Mouse (Mus musculus) neural tube, embryonic 11.5 days (tissue): ENCODE results near the gene Gm9837. TPM values are rescaled to one million over a fixed set of nuclear protein-coding genes. Genes with fewer than 3 reads are reported as not detected.

Experiments
- ATAC-seq: fragments of 200-750 bp; cut with Nextera tagmentation; 2 replicates; pipeline ENCODE4 v1.8.0; 2017; ENCODE audit warnings: moderate number of reproducible peaks, mild to moderate bottlenecking, moderate TSS enrichment, moderate library complexity; ENCODE audit not compliant: insufficient read depth, low FRiP score, low TSS enrichment
- DNase-seq: peaks from one replicate; pipeline ENCODE4 v3.0.0-alpha.2; 2015; ENCODE audit warnings: low spot score
- H3K27ac ChIP-seq: fragments of 300-500 bp; sonication (generic); 2 replicates; pipeline ENCODE4 v1.5.1; 2014; ENCODE audit warnings: low read depth, mild to moderate bottlenecking, low read length
- H3K27me3 ChIP-seq: fragments of 300-500 bp; sonication (generic); 2 replicates; pipeline ENCODE4 v1.6.1; 2014; ENCODE audit warnings: mild to moderate bottlenecking, low read length, mixed read lengths; ENCODE audit not compliant: control insufficient read depth, insufficient read depth
- H3K36me3 ChIP-seq: fragments of 300-500 bp; sonication (generic); 2 replicates; pipeline ENCODE4 v1.6.1; 2014; ENCODE audit warnings: mild to moderate bottlenecking, low read length, moderate library complexity, mixed read lengths; ENCODE audit not compliant: control insufficient read depth, insufficient read depth
- H3K4me1 ChIP-seq: fragments of 300-500 bp; sonication (generic); 2 replicates; pipeline ENCODE4 v1.6.1; 2014; ENCODE audit warnings: low read length, mixed read lengths; ENCODE audit not compliant: control insufficient read depth, insufficient read depth
- H3K4me2 ChIP-seq: fragments of 300-500 bp; sonication (generic); 2 replicates; pipeline ENCODE4 v1.6.1; 2014; ENCODE audit warnings: low read depth, mild to moderate bottlenecking, moderate library complexity
- H3K4me3 ChIP-seq: fragments of 300-500 bp; sonication (generic); 2 replicates; pipeline ENCODE4 v1.5.1; 2014; ENCODE audit warnings: low read depth, low read length
- H3K9ac ChIP-seq: fragments of 300-500 bp; sonication (generic); 2 replicates; pipeline ENCODE4 v1.6.1; 2014; ENCODE audit warnings: mild to moderate bottlenecking, low read length
- H3K9me3 ChIP-seq: fragments of 300-500 bp; sonication (generic); 2 replicates; pipeline ENCODE4 v1.6.1; 2016; ENCODE audit warnings: low read length; ENCODE audit not compliant: control insufficient read depth
- WGBS: fragments of 180-500 bp; shearing (Covaris S2); extraction: QIAGEN DNeasy Blood & Tissue Kit; methylation state at CpG from one replicate; pipeline ENCODE4 v1.1.7; 2014; 5-methylcytosine and 5-hydroxymethylcytosine counted together
- polyA plus RNA-seq: library from polyadenylated mRNA; unstranded; fragments of >200 nt; fragmentation: Nextera tagmentation; extraction: Ambion mirVana; gene quantifications from 2 replicates; pipeline ENCODE4 v1.2.1, GENCODE M21; 2014

Gm9837 gene
- polyA plus RNA-seq: not detected in 2 replicates

GRCm38 (mm10) chr11:53469968-53470695 lies at the start of gene Gm9837:
TSS of gene Gm9837 (minus strand) at chr11:53470479.
- peaks cover 13% of the 10 kb centered on the region for H3K4me1 ChIP-seq
- no peaks in the 10 kb centered on the region for H3K36me3 ChIP-seq
- H3K27ac ChIP-seq: no peak within 1 kb of the TSS
- peaks cover 25% of the 10 kb centered on the region for H3K27me3 ChIP-seq
- DNase-seq (peak; percentile 91), ATAC-seq (peak; percentile 71; the same call in 1 of the 2 replicates)
- WGBS: 2% methylated on average over 29 of the region's 29 CpGs
- H3K4me3 ChIP-seq: 0 out of 2 replicates have a peak within 1 kb of the TSS, but pooled peaks have one; percentile 10
- H3K4me2 ChIP-seq: peak within 1 kb of the TSS; percentile 36
- H3K9ac ChIP-seq: peak within 1 kb of the TSS; percentile 5; the same call in 1 of the 2 replicates
- no peaks in the 10 kb centered on the region for H3K9me3 ChIP-seq

GRCm38 (mm10) chr11:53519207-53520121 lies 49.2 kb upstream of the Gm9837 start, which contains the start of gene Sept8:
TSS of gene Sept8 (plus strand) at chr11:53519257.
- peak within 1 kb of the TSS; percentile 80 for H3K4me3 ChIP-seq
- 0 out of 2 replicates have a peak within 1 kb of the TSS, but pooled peaks have one; percentile 27 for H3K27ac ChIP-seq
- peaks cover 14% of the 10 kb centered on the region for H3K4me1 ChIP-seq
- peak within 1 kb of the TSS; percentile 74 for H3K4me2 ChIP-seq
- no peaks in the 10 kb centered on the region for H3K9me3 ChIP-seq
- ATAC-seq: peak; percentile 88
- H3K36me3 ChIP-seq: no peaks in the 10 kb centered on the region
- no peaks in the 10 kb centered on the region for H3K27me3 ChIP-seq
- 4% methylated on average over 75 of the region's 79 CpGs for WGBS
- DNase-seq: peak; percentile 76
- H3K9ac ChIP-seq: peak within 1 kb of the TSS; percentile 81

- Histone ChIP-seq H3K27me3 (no peaks in the 10 kb centered on the region), H3K36me3 (no peaks in the 10 kb centered on the region), H3K9ac (no peak overlapping the region), H3K4me1 (peaks cover 14% of the 10 kb centered on the region), H3K9me3 (no peaks in the 10 kb centered on the region), H3K4me2 (peak overlapping the region; percentile 74; the same call in 1 of the 2 replicates), H3K4me3 (no peak overlapping the region), H3K27ac (no peak overlapping the region)
- no peak for ATAC-seq
- DNase-seq: no peak
- WGBS: 49% methylated on average over 5 of the region's 5 CpGs
These were observed 48.5 kb upstream of the Gm9837 start for GRCm38 (mm10) chr11:53518759-53519158.

- Histone ChIP-seq H3K27me3 (no peaks in the 10 kb centered on the region), H3K27ac (no peak overlapping the region), H3K4me2 (no peak overlapping the region), H3K9ac (no peak overlapping the region), H3K4me3 (no peak overlapping the region), H3K9me3 (no peaks in the 10 kb centered on the region), H3K4me1 (peaks cover 14% of the 10 kb centered on the region), H3K36me3 (no peaks in the 10 kb centered on the region)
- ATAC-seq (no peak), DNase-seq (no peak)
- 49% methylated on average over 8 of the region's 8 CpGs for WGBS
These were observed 46.7 kb upstream of the Gm9837 start for GRCm38 (mm10) chr11:53516775-53517627.

GRCm38 (mm10) chr11:53510351-53510750 lies 40.1 kb upstream of the Gm9837 start:
- DNase-seq: no peak

GRCm38 (mm10) chr11:53508591-53508990 lies 38.3 kb upstream of the Gm9837 start:
- Histone ChIP-seq H3K4me2 (no peak overlapping the region), H3K4me3 (no peak overlapping the region), H3K4me1 (no peaks in the 10 kb centered on the region), H3K9me3 (no peaks in the 10 kb centered on the region), H3K36me3 (no peaks in the 10 kb centered on the region), H3K9ac (no peak overlapping the region), H3K27me3 (no peaks in the 10 kb centered on the region), H3K27ac (no peak overlapping the region)
- ATAC-seq (no peak), DNase-seq (no peak)
- 64% methylated on average over 3 of the region's 3 CpGs for WGBS

More at GRCm38 (mm10) chr11:53510351-53510750, 40.1 kb upstream of the Gm9837 start:
- no peak overlapping the region for H3K4me2 ChIP-seq
- 38% methylated on average over 5 of the region's 5 CpGs for WGBS
- no peaks in the 10 kb centered on the region for H3K9me3 ChIP-seq
- H3K27me3 ChIP-seq: no peaks in the 10 kb centered on the region
- ATAC-seq: no peak
- H3K4me1 ChIP-seq: no peaks in the 10 kb centered on the region
- no peaks in the 10 kb centered on the region for H3K36me3 ChIP-seq
- no peak overlapping the region for H3K27ac ChIP-seq
- H3K4me3 ChIP-seq: no peak overlapping the region
- H3K9ac ChIP-seq: no peak overlapping the region

GRCm38 (mm10) chr11:53508152-53508551 lies 37.9 kb upstream of the Gm9837 start:
- Histone ChIP-seq H3K4me3 (no peak overlapping the region), H3K36me3 (no peaks in the 10 kb centered on the region), H3K4me1 (no peaks in the 10 kb centered on the region), H3K9me3 (no peaks in the 10 kb centered on the region), H3K4me2 (no peak overlapping the region), H3K27ac (no peak overlapping the region), H3K9ac (no peak overlapping the region), H3K27me3 (no peaks in the 10 kb centered on the region)
- WGBS: 70% methylated on average over 7 of the region's 7 CpGs
- DNase-seq (no peak), ATAC-seq (no peak)
